Mouse (Mus musculus) forebrain, embryonic 11.5 days (tissue): Measurements from ENCODE around the gene Unk. TPM values are rescaled to one million over a fixed set of nuclear protein-coding genes. Genes with fewer than 3 reads are reported as not detected.
A peak's percentile ranks its signal among the peaks of the same experiment; 100 is the strongest.

Source experiments
- ATAC-seq: fragments of 200-750 bp; cut with Nextera tagmentation; replicated peaks from 2 replicates; pipeline ENCODE4 v1.8.0; 2017; ENCODE audit warnings: moderate TSS enrichment; ENCODE audit not compliant: low FRiP score
- DNase-seq: peaks from one replicate; pipeline ENCODE4 v3.0.0-alpha.2; 2017; ENCODE audit warnings: low spot score
- H3K27ac ChIP-seq: fragments of 300-500 bp; sonication (generic); 2 replicates; pipeline ENCODE4 v1.5.1; 2014; ENCODE audit warnings: low read depth, low read length
- H3K27me3 ChIP-seq: fragments of 300-500 bp; sonication (generic); 2 replicates; pipeline ENCODE4 v1.6.1; 2014; ENCODE audit warnings: mild to moderate bottlenecking, low read length, mixed read lengths; ENCODE audit not compliant: control insufficient read depth, insufficient read depth
- H3K36me3 ChIP-seq: fragments of 300-500 bp; sonication (generic); 2 replicates; pipeline ENCODE4 v1.6.1; 2014; ENCODE audit warnings: mild to moderate bottlenecking, low read length, moderate library complexity, mixed read lengths; ENCODE audit not compliant: control insufficient read depth, insufficient read depth
- H3K4me1 ChIP-seq: fragments of 300-500 bp; sonication (generic); replicated peaks from 2 replicates; pipeline ENCODE4 v1.6.1; 2014; ENCODE audit warnings: low read length, mixed read lengths; ENCODE audit not compliant: control insufficient read depth, insufficient read depth
- H3K4me2 ChIP-seq: fragments of 300-500 bp; sonication (generic); 2 replicates; pipeline ENCODE4 v1.6.1; 2014; ENCODE audit warnings: low read depth, mild to moderate bottlenecking, low read length, moderate library complexity, mixed read lengths; ENCODE audit not compliant: severe bottlenecking
- H3K4me3 ChIP-seq: fragments of 300-500 bp; sonication (generic); 2 replicates; pipeline ENCODE4 v1.5.1; 2014; ENCODE audit warnings: low read depth, low read length
- H3K9ac ChIP-seq: fragments of 300-500 bp; sonication (generic); 2 replicates; pipeline ENCODE4 v1.6.1; 2014; ENCODE audit warnings: low read length
- H3K9me3 ChIP-seq: fragments of 300-500 bp; sonication (generic); 2 replicates; pipeline ENCODE4 v1.6.1; 2016; ENCODE audit warnings: low read length, mixed read lengths; ENCODE audit not compliant: control insufficient read depth
- WGBS: fragments of 180-500 bp; shearing (Covaris S2); extraction: QIAGEN DNeasy Blood & Tissue Kit; methylation state at CpG from one replicate; pipeline ENCODE4 v1.1.7; 2014; 5-methylcytosine and 5-hydroxymethylcytosine counted together
- polyA plus RNA-seq: library from polyadenylated mRNA; unstranded; fragments of >200 nt; fragmentation: Nextera tagmentation; extraction: Ambion mirVana; gene quantifications from 2 replicates; pipeline ENCODE4 v1.2.1, GENCODE M21; 2014

The Unk gene
- polyA plus RNA-seq, 1 experiment from 2014 or later, result 48.5 TPM

DNA sequence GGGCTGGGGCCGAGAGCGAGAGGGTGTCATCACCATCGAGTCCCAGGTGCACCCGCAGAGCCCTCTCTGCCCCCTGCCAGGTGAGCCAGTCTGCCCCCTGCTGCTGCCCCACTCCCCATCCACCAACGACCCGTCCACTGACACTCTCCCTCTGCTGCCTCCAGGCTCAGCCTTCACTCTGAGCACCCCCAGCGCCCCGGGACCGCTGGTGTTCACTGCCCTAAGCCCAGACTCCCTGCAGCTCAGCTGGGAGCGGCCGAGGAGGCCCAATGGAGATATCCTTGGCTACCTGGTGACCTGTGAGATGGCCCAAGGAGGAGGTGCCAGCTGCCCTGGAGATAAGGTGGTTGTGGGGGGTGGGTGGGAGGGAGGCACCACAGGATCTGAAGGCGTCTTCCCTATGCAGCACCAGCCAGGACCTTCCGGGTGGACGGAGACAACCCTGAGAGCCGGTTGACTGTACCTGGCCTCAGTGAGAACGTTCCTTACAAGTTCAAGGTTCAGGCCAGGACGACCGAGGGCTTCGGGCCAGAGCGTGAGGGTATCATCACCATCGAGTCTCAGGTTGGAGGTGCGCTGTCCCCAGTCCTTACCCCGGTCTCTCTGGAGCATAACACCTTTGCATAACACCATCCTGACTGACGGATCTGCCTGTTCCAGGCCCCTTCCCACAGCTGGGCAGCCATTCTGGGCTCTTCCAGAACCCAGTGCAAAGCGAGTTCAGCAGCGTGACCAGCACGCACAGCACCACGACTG is 22.8 kb upstream of the Unk start:
- DNase-seq (no peak), ATAC-seq (no peak)
- H3K4me2 ChIP-seq, result no peak overlapping the region
- peaks cover 24% of the 10 kb centered on the region for H3K4me1 ChIP-seq
- no peaks in the 10 kb centered on the region for H3K9me3 ChIP-seq
- H3K9ac ChIP-seq, result no peak overlapping the region
- no peak overlapping the region for H3K4me3 ChIP-seq
- 88% methylated on average over 28 of the region's 28 CpGs for WGBS
- H3K27ac ChIP-seq, result no peak overlapping the region
- H3K27me3 ChIP-seq, result no peaks in the 10 kb centered on the region
- H3K36me3 ChIP-seq, result no peaks in the 10 kb centered on the region

DNA sequence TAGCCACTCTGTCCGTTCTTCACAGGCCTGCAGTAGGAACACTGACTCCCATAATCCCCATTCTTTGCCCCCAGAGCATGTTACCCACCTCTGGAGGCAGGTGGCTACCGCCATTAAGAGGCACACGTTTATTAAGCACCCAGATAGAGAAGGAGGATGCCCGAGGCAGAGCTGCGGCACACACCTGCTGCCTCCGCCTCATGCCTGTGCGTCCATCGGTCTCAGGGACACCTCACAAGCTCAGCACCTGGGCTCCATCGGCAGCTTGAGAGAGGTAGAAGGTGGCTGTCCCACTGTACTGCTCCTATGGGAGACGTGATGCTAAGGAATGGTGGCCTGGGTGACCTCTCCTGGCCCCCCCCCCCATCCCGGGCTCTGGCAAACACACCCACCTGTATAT is 21.7 kb upstream of the Unk start:
- ATAC-seq, result no peak
- no peaks in the 10 kb centered on the region for H3K36me3 ChIP-seq
- H3K9me3 ChIP-seq, result no peaks in the 10 kb centered on the region
- no peak overlapping the region for H3K4me2 ChIP-seq
- H3K4me3 ChIP-seq, result no peak overlapping the region
- no peak for DNase-seq
- 91% methylated on average over 11 of the region's 11 CpGs for WGBS
- H3K9ac ChIP-seq, result no peak overlapping the region
- no peaks in the 10 kb centered on the region for H3K27me3 ChIP-seq
- H3K4me1 ChIP-seq, result peaks cover 28% of the 10 kb centered on the region
- H3K27ac ChIP-seq, result no peak overlapping the region

DNA sequence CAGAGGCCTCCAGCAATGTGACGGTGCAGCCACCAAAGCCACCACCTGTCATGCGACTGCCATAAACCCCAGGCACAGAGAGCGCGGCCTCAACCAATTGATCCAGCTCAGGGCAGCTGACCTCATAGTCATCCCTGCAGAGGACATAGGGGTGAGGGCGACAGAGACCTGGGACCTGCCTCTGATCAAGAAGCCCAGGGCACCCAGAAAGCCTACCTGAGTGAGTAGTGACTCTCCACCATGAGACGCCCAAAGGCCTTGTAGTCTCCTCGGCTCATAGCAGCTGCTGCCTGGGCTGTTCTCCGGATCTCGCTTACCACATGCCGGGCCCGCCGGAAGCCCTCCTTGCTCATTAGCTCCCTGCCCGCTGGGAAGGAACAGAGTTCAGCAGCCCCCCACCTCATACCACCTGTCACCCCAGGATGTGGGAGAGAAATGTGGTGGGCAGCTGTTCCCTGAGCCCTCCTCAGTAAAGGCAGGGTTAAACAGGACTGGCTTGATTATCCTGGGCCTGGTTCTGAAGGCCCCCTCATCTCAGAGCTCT is 21.2 kb upstream of the Unk start:
- Histone ChIP-seq H3K9ac (no peak overlapping the region), H3K4me3 (no peak overlapping the region), H3K9me3 (no peaks in the 10 kb centered on the region), H3K36me3 (no peaks in the 10 kb centered on the region), H3K27ac (no peak overlapping the region), H3K27me3 (no peaks in the 10 kb centered on the region), H3K4me1 (peaks cover 28% of the 10 kb centered on the region), H3K4me2 (no peak overlapping the region)
- DNase-seq (no peak), ATAC-seq (no peak)
- 91% methylated on average over 13 of the region's 13 CpGs for WGBS

DNA sequence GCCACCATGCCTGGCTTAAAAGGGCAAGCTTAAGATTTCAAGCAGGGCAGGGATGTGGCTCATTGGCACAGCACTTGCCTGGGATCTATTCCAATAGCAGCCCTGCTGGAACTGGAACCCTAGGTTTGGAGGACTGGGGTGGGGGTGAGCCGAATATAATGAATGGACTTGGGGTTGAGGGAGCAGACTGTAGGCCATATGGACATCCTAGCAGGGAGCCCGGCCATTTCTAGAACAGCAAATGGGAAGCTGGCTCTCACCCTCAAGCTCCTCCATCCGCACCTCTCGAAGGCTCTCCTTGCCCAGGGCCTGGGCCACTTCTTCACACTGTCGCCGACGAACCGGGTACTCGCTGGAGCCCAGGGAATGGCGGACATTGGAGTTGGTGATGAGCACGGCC is 20.5 kb upstream of the Unk start:
- Histone ChIP-seq H3K27ac (no peak overlapping the region), H3K9me3 (no peaks in the 10 kb centered on the region), H3K4me2 (no peak overlapping the region), H3K4me1 (peaks cover 27% of the 10 kb centered on the region), H3K4me3 (no peak overlapping the region), H3K36me3 (no peaks in the 10 kb centered on the region), H3K9ac (no peak overlapping the region), H3K27me3 (no peaks in the 10 kb centered on the region)
- no peak for DNase-seq
- no peak for ATAC-seq
- 91% methylated on average over 11 of the region's 11 CpGs for WGBS

DNA sequence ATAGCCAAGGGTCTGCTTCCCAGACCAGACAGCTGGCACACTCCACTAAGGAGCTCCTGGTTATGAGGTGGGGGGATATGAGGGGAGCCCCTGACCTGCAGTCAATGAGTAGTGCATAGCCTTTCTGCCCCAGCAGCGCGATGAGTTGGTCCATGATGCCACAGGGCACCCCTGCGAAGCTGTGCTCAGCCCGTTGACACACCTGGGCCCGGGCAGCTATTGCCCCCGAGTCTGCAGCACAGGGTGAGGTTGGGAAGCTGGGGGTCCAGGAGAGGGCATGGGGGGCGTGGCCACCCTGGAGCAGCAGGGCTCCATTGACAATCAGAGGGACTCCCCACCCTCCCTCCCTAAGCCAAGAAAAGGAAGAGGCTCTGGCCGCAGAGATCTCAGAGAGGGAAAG is 20.0 kb upstream of the Unk start:
- DNase-seq (no peak), ATAC-seq (no peak)
- Histone ChIP-seq H3K4me1 (peaks cover 27% of the 10 kb centered on the region), H3K27ac (no peak overlapping the region), H3K9me3 (no peaks in the 10 kb centered on the region), H3K36me3 (no peaks in the 10 kb centered on the region), H3K9ac (no peak overlapping the region), H3K4me3 (no peak overlapping the region), H3K27me3 (no peaks in the 10 kb centered on the region), H3K4me2 (no peak overlapping the region)
- 96% methylated on average over 8 of the region's 8 CpGs for WGBS

DNA sequence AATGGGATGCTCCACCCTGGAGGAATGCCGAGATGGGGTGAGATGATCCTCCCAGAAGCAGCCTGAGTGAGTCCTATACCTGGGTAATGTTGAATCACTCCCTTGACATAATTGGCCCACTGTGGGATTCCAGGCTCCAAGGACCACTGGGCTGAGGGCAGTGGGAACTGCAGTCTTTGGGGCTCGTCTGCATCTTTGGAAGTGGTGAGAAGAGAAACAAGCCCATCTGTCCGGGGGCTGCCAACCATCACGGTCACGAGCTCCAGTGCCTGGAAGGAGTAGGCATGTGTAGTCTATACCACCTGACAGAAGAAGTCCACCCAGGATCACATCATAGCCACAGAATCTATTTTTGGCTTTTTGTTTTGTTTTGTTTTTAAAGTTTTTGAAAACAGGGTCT is 19.2 kb upstream of the Unk start:
- no peak overlapping the region for H3K4me2 ChIP-seq
- H3K27ac ChIP-seq, result 0 out of 2 replicates have a peak overlapping the region, but pooled peaks have one; percentile 12
- no peaks in the 10 kb centered on the region for H3K9me3 ChIP-seq
- H3K4me3 ChIP-seq, result no peak overlapping the region
- ATAC-seq (no peak), DNase-seq (no peak)
- WGBS, result 86% methylated on average over 5 of the region's 5 CpGs
- peaks cover 19% of the 10 kb centered on the region; the same call in 1 of the 2 replicates for H3K4me1 ChIP-seq
- no peaks in the 10 kb centered on the region for H3K27me3 ChIP-seq
- no peak overlapping the region for H3K9ac ChIP-seq
- H3K36me3 ChIP-seq, result no peaks in the 10 kb centered on the region

DNA sequence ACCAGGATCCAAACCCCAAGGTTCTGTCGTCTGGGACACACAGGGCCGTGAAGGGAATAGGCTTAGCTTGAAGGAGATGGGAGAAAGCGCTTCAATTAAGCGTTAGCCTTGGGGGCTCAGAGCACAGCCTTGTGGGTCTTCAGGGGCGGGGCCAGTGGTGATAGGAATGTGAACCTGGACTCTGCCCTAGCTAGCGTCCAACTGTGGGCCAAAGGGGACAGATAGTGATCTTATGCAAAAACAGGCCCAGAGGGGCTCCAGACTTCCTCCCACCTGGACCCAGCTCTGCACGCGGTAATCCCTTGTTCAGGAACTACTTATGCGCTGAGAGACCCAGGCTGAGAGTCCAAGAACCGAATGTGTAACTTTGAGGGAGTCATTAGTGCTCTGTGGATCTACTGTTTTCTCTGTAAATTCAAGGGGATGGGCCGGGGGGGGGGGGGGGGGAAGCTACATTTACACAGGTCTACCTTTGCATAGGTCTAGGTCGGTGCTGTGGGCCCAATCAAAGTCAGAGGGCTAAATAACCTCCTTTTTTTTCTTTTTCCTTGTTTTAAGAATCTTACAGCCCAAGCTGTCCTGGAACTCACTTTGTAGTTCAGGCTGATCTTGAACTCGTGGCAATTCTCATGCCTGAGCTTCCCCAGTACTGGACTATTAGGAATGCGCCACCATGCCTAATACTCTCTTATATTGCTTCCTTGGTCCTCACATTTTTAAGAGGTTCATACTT is 18.4 kb upstream of the Unk start:
- ATAC-seq, result 0 out of 2 replicates have a peak, but pooled peaks have one; percentile 13
- WGBS, result 19% methylated on average over 14 of the region's 14 CpGs
- H3K9ac ChIP-seq, result peak overlapping the region; percentile 73

DNA sequence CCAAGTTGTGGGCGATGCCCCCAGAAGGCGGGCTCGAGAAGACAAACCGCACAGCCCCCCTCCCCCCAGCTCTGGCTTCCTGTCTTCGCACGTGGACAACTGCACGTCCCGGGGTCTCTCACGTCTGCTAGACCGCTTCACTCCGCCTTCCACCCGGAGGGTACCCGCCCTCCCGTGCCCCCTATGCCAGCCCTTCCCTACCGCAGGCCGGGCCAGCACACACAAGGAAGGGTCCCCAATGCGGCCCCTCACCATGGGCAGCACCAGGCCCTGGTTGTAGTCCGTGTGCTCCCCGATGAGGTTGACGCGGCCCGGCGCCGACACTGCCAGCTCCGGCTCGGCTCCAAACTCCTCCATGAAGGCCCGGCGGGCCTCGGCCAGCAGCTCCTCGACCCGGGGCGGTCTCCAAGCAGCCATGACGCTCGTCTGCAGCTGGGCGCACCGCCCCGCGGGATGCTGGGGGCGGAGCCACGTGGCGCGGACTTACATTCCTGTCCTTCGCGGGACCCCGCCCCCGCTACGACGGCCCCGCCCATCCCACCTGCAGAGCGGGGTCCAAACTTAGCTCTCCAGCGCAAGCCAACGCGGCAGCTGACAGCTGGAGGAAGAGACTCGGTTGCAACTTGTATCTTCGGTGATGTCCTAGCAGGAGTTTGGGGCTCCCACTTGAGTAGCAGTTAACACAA is 17.7 kb upstream of the Unk start, which contains the start of gene Galk1:
Gene Galk1 (minus strand): TSS at position 458 of the 686 bp plus-strand sequence.
- Histone ChIP-seq H3K4me3 (peak within 1 kb of the TSS; percentile 44), H3K36me3 (no peaks in the 10 kb centered on the region), H3K9me3 (no peaks in the 10 kb centered on the region), H3K27me3 (no peaks in the 10 kb centered on the region), H3K9ac (peak within 1 kb of the TSS; percentile 73), H3K4me2 (peak within 1 kb of the TSS; percentile 78), H3K4me1 (peaks cover 19% of the 10 kb centered on the region; the same call in 1 of the 2 replicates), H3K27ac (peak within 1 kb of the TSS; percentile 48)
- ATAC-seq (peak; percentile 87), DNase-seq (peak; percentile 96)
- WGBS, result under 1% methylated on average over 55 of the region's 55 CpGs

More for the DNA sequence above, 18.4 kb upstream of the Unk start:
- H3K4me2 ChIP-seq, result peak overlapping the region; percentile 78
- no peaks in the 10 kb centered on the region for H3K36me3 ChIP-seq
- H3K4me3 ChIP-seq, result peak overlapping the region; percentile 44
- DNase-seq, result no peak
- H3K27me3 ChIP-seq, result no peaks in the 10 kb centered on the region
- peaks cover 19% of the 10 kb centered on the region; the same call in 1 of the 2 replicates for H3K4me1 ChIP-seq
- H3K27ac ChIP-seq, result peak overlapping the region; percentile 48; the same call in 1 of the 2 replicates
- no peaks in the 10 kb centered on the region for H3K9me3 ChIP-seq
